Mouse (Mus musculus) adrenal gland, adult 18-20 months (tissue): ENCODE results near the gene Mindy4b-ps. TPM values are rescaled to one million over a fixed set of nuclear protein-coding genes. Genes with fewer than 3 reads are reported as not detected.

Source experiments
- DNase-seq, 2 experiments: peaks; one replicate each; pipeline ENCODE4 v3.0.0; 2021 to 2022; ENCODE audit warnings: low spot score in 2 of 2
- total RNA-seq, 2 experiments: library from RNA; stranded (reverse); gene quantifications; 1 replicate in 1 of 2; 2 replicates in 1 of 2; pipeline ENCODE4 v1.2.3; 2021

Gene Mindy4b-ps
- total RNA-seq, 2 experiments from 2014 or later: not detected

- peak; percentile 35 to 53 for DNase-seq
Measured at GRCm38 (mm10) chr3:58785863-58786262, 36.2 kb downstream of the Mindy4b-ps start.

- peak in 1 of 2 experiments; percentile 16 for DNase-seq
Measured at GRCm38 (mm10) chr3:58784219-58785092, 37.7 kb downstream of the Mindy4b-ps start.

- DNase-seq: no peak
Measured at GRCm38 (mm10) chr3:58783602-58784218, 38.4 kb downstream of the Mindy4b-ps start.

- DNase-seq: no peak
Measured at GRCm38 (mm10) chr3:58756429-58756828, 65.7 kb downstream of the Mindy4b-ps start.

- no peak for DNase-seq
Measured at GRCm38 (mm10) chr3:58755769-58756168, 66.3 kb downstream of the Mindy4b-ps start.

GRCm38 (mm10) chr3:58754361-58754760, 67.8 kb downstream of the Mindy4b-ps start:
- DNase-seq: no peak

GRCm38 (mm10) chr3:58751818-58752620, 70.1 kb downstream of the Mindy4b-ps start:
- no peak for DNase-seq

GRCm38 (mm10) chr3:58748724-58749123, 73.4 kb downstream of the Mindy4b-ps start:
- DNase-seq: no peak

- DNase-seq: no peak
Measured at GRCm38 (mm10) chr3:58747924-58748323, 74.2 kb downstream of the Mindy4b-ps start.

GRCm38 (mm10) chr3:58739536-58739935, 82.6 kb downstream of the Mindy4b-ps start:
- no peak for DNase-seq

Other genes with a start within 250 kb of the Mindy4b-ps start
- gene Selenot, start 245.7 kb downstream of the Mindy4b-ps start, total RNA-seq: 100 to 1,000 TPM; 131 to 148 TPM
- under 1 TPM in 1 of 2 experiments, not detected in 1; 0.48 TPM for gene Erich6, start 185.1 kb downstream of the Mindy4b-ps start, total RNA-seq
- 10 to 100 TPM; 19.8 to 29.9 TPM for gene Siah2, start 129.9 kb downstream of the Mindy4b-ps start, total RNA-seq
- gene Clrn1, start 63.0 kb upstream of the Mindy4b-ps start, total RNA-seq: not detected
- gene Med12l, start 183.5 kb upstream of the Mindy4b-ps start, total RNA-seq: 10 to 100 TPM; 10.6 to 13.1 TPM